Mouse (Mus musculus): ENCODE data around the gene Rock2. TPM values are rescaled to one million over a fixed set of nuclear protein-coding genes. Genes with fewer than 3 reads are reported as not detected.

The Rock2 gene
- polyA plus RNA-seq, 1 experiment from 2014 or later = 15.7 TPM

DNA sequence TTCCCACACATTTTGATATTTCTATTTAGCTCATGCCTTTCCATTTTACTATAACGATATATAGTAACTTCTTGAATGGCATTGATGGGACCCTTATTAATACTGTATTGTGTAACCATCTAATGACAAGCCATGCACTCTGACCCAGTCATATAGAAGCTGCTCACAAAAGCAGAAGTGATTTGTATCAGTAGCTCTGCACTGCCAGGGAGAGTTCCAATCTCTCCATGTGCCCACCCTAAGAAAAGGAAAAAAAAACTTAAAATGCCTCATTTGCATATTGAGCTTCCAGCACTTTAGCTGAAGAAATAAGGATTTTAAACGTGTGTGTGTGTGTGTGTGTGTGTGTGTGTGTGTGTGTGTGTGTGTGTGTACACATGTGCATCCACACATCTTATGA is 97.7 kb downstream of the Rock2 start:
- no peak overlapping the region for H3K9ac ChIP-seq (replicated peaks)
- peaks cover 4% of the 10 kb centered on the region for H3K27me3 ChIP-seq
- H3K9me3 ChIP-seq = no peaks in the 10 kb centered on the region
- WGBS = 85% methylated on average over 2 of the region's 2 CpGs
- ATAC-seq = no peak
- no peak overlapping the region for H3K4me3 ChIP-seq (replicated peaks)
- no peak overlapping the region for H3K4me2 ChIP-seq (replicated peaks)
- no peak overlapping the region for H3K27ac ChIP-seq
- H3K36me3 ChIP-seq = peaks cover 6% of the 10 kb centered on the region; the same call in 1 of the 2 replicates
- H3K4me1 ChIP-seq (replicated peaks) = no peaks in the 10 kb centered on the region

DNA sequence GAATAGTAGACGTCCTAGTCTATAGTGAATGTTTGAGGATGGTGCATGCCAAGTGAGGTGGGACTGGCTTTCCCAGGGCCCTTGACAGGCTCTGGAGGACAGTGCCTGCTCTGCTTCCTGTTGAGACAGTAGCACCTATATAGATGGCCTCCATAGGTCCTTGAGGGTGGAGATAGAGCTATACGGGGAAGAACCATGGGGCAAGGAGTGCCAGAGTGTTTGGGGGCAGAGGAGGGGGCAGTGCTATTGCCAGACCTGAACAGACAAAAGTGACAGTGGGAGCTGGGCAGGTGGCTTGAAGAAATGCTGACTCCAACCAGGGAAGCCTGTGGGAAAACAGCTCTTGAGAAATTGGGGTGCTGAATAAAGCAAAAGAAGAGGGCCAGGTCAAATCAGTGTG is 99.6 kb downstream of the Rock2 start:
- no peak overlapping the region for H3K4me3 ChIP-seq (replicated peaks)
- no peak for ATAC-seq
- no peak overlapping the region for H3K9ac ChIP-seq (replicated peaks)
- no peak overlapping the region for H3K4me2 ChIP-seq (replicated peaks)
- H3K36me3 ChIP-seq = peaks cover 6% of the 10 kb centered on the region; the same call in 1 of the 2 replicates
- no peaks in the 10 kb centered on the region for H3K9me3 ChIP-seq
- peaks cover 4% of the 10 kb centered on the region for H3K4me1 ChIP-seq (replicated peaks)
- WGBS = 95% methylated on average over 2 of the region's 2 CpGs
- no peak overlapping the region for H3K27ac ChIP-seq
- peaks cover 23% of the 10 kb centered on the region for H3K27me3 ChIP-seq

GRCm38 (mm10) chr12:16996281-16996680 is 101.6 kb downstream of the Rock2 start:
- WGBS = 80% methylated on average over 5 of the region's 5 CpGs

GRCm38 (mm10) chr12:16996886-16997462 is 102.3 kb downstream of the Rock2 start:
- Histone ChIP-seq H3K27me3 (peaks cover 46% of the 10 kb centered on the region), H3K27ac (no peak overlapping the region), H3K4me2 (replicated peaks) (no peak overlapping the region), H3K36me3 (0 out of 2 replicates have a peak, but pooled peaks cover 2% of the 10 kb centered on the region), H3K4me3 (replicated peaks) (no peak overlapping the region), H3K9ac (replicated peaks) (no peak overlapping the region), H3K4me1 (replicated peaks) (peaks cover 14% of the 10 kb centered on the region), H3K9me3 (no peaks in the 10 kb centered on the region)
- ATAC-seq = no peak
- 91% methylated on average over 5 of the region's 5 CpGs for WGBS

More at GRCm38 (mm10) chr12:16996281-16996680, 101.6 kb downstream of the Rock2 start:
- Histone ChIP-seq H3K4me2 (replicated peaks) (no peak overlapping the region), H3K4me3 (replicated peaks) (no peak overlapping the region), H3K9me3 (no peaks in the 10 kb centered on the region), H3K9ac (replicated peaks) (no peak overlapping the region), H3K27ac (no peak overlapping the region), H3K4me1 (replicated peaks) (peaks cover 14% of the 10 kb centered on the region), H3K27me3 (peaks cover 42% of the 10 kb centered on the region), H3K36me3 (0 out of 2 replicates have a peak, but pooled peaks cover 2% of the 10 kb centered on the region)
- ATAC-seq = no peak

GRCm38 (mm10) chr12:16999146-16999545 is 104.5 kb downstream of the Rock2 start:
- H3K27me3 ChIP-seq = peaks cover 46% of the 10 kb centered on the region
- ATAC-seq = no peak; the same call in 1 of the 2 replicates
- H3K9ac ChIP-seq (replicated peaks) = no peak overlapping the region
- H3K4me1 ChIP-seq (replicated peaks) = peaks cover 14% of the 10 kb centered on the region
- no peak overlapping the region for H3K27ac ChIP-seq
- peak overlapping the region; percentile 46 for H3K4me3 ChIP-seq (replicated peaks)
- H3K4me2 ChIP-seq (replicated peaks) = peak overlapping the region; percentile 81
- H3K36me3 ChIP-seq = 0 out of 2 replicates have a peak, but pooled peaks cover 2% of the 10 kb centered on the region
- 6% methylated on average over 10 of the region's 10 CpGs for whole genome bisulfite sequencing
- H3K9me3 ChIP-seq = no peaks in the 10 kb centered on the region

DNA sequence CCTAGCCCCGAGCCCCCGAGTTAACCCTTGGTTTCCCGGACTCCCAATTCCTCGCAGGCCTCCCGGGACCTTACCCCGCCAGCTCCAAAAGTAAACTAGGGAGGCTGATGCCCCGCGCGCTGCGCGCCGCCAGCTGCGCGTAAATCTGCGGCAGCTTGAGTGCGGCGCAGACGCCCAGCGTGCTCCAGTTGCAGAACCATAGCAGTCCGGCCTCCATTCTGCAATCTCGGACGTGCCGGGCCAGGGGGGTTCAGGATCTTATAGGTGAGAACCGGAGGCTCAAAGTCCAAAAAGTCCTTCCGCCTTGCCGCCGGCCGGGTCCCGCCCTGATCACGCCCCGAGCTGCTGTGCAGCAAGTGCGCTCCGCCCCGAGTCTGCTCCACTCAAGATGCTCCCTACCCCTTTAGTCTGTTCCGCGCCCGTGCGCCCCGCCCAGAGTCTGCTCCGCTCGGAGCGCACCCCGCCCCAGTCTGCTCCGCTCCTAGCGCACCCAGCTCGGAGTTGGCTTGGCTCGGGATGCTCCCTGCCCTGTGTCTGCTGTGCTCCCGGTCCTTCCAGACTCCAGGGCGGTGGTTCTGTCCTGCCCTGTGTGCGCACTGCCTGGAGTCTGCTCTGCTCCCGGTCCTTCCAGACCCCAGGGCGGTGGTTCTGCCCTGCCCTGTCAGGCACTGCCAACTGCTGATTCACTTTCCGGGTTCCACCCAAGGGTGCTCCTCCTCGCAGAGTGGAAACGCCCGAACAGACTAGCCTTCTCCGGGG is 105.2 kb downstream of the Rock2 start, which contains the start of gene Pqlc3:
Pqlc3 (minus strand) TSS at position 670 of the 759 bp plus-strand sequence.
- H3K4me3 ChIP-seq (replicated peaks) = peak within 1 kb of the TSS; percentile 46
- peak within 1 kb of the TSS; percentile 48 for H3K9ac ChIP-seq (replicated peaks)
- peaks cover 46% of the 10 kb centered on the region for H3K27me3 ChIP-seq
- H3K9me3 ChIP-seq = no peaks in the 10 kb centered on the region
- peak; percentile 82 for ATAC-seq
- no peak within 1 kb of the TSS for H3K27ac ChIP-seq
- WGBS = 1% methylated on average over 57 of the region's 57 CpGs
- H3K4me1 ChIP-seq (replicated peaks) = peaks cover 14% of the 10 kb centered on the region
- peak within 1 kb of the TSS; percentile 81 for H3K4me2 ChIP-seq (replicated peaks)
- 0 out of 2 replicates have a peak, but pooled peaks cover 2% of the 10 kb centered on the region for H3K36me3 ChIP-seq

DNA sequence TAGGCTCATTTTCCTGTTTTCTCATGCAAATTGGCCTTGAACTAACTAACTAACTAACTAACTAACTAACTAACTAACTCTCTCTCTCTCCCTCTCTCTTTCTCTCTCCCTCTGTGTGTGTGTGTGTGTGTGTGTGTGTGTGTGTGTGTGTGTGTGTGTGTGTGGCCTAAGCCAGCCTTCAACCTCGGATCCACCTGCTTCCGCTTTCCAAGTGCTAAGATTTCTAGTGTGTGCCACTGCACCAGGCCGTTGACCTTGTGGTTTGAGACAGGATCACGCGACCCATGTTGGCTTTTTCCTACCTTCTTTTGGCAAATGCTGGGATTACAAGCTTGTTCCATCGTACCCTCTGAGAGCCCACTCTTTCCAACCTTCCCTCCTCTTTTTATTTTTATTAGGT is 105.9 kb downstream of the Rock2 start:
- peaks cover 14% of the 10 kb centered on the region for H3K4me1 ChIP-seq (replicated peaks)
- no peak overlapping the region for H3K4me3 ChIP-seq (replicated peaks)
- WGBS = 47% methylated on average over 6 of the region's 6 CpGs
- no peaks in the 10 kb centered on the region for H3K9me3 ChIP-seq
- H3K27me3 ChIP-seq = peaks cover 46% of the 10 kb centered on the region
- H3K4me2 ChIP-seq (replicated peaks) = no peak overlapping the region
- H3K9ac ChIP-seq (replicated peaks) = no peak overlapping the region
- ATAC-seq = no peak
- no peak overlapping the region for H3K27ac ChIP-seq
- H3K36me3 ChIP-seq = 0 out of 2 replicates have a peak, but pooled peaks cover 2% of the 10 kb centered on the region

DNA sequence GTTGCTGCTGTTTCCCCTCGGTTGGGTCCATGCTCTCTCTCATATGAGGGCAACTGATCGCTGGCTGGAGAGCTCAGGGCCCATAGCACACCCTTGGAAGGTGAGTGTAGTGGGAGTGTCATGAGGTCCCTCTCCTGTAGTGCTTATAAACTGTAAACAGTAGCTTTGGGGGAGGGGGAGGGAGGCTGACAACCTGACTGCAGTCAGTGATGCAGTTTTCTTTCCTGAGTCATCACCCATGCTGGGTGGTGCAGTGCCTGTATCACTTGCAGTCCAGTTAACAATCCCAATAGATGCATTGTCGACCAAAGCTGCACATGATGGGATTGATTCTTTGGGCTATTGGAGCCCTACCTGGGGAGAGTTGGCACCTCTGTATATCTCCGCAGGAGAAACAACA is 106.5 kb downstream of the Rock2 start:
- no peak for ATAC-seq
- 49% methylated on average over 4 of the region's 4 CpGs for WGBS

DNA sequence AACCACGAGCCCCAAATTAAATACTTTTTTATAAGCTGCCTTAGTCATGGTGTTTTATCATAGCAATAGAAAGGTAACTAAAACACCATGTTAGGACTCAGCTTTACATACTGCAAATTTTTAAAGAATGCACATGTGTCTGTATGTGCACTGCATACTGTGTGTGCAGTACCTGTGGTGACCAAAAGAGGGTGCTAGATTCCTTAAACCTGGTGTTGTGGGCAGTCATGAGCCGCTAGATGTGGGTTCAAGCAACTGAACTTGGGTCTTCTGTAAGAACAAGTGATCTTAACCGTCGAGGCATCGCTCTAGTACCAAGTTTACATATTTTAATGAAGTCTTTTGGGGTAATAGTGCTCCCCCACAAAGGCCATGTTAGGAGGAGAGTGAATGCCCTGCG is 114.8 kb downstream of the Rock2 start:
- Histone ChIP-seq H3K4me2 (replicated peaks) (no peak overlapping the region), H3K27ac (no peak overlapping the region), H3K4me3 (replicated peaks) (no peak overlapping the region), H3K9ac (replicated peaks) (no peak overlapping the region), H3K4me1 (replicated peaks) (peaks cover 6% of the 10 kb centered on the region), H3K36me3 (no peaks in the 10 kb centered on the region), H3K27me3 (no peaks in the 10 kb centered on the region), H3K9me3 (no peaks in the 10 kb centered on the region; the same call in 1 of the 2 replicates)
- WGBS = 94% methylated on average over 6 of the region's 6 CpGs
- ATAC-seq = no peak

More for the DNA sequence above, 106.5 kb downstream of the Rock2 start:
- Histone ChIP-seq H3K27me3 (peaks cover 46% of the 10 kb centered on the region), H3K4me1 (replicated peaks) (peaks cover 14% of the 10 kb centered on the region), H3K4me3 (replicated peaks) (no peak overlapping the region), H3K9ac (replicated peaks) (no peak overlapping the region), H3K27ac (no peak overlapping the region), H3K4me2 (replicated peaks) (no peak overlapping the region), H3K36me3 (0 out of 2 replicates have a peak, but pooled peaks cover 2% of the 10 kb centered on the region), H3K9me3 (no peaks in the 10 kb centered on the region)

DNA sequence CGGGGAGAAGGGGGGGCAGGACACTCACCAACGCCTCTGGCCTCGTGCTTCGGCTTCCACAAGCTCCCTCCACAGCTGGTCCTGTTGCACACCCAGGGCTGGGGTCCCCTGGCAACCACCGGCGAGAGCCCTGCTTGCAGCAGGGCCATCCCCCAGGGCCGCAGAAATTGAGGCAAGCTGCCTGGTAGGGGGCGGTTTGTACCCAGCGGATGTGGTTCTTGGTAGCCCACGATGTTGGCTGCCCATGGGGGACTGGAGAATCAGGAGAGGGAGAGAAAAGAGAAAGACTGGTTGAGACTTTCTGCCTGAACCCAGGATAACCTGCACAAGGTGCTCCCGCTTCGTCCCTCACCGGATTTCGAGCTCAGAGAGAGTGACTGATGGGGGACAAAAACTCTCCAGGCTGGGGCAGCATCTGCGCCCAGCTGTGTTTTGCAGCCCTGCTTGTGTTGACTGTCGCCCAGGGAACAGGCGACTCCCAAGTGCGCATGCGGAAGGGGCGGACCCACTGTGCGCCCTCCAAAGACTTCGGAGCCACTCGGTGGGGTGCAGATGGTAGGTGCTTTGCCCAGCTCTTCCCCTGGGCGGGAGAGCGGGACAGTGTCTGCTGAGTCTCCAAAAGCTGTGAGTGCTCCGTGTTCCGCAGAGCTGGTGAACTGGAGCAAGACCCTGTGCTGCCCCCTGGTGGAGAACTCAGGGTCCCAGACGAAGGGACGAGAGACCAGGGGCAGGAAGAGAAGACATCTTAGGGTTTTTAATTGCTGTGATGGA is 116.6 kb downstream of the Rock2 start, which contains the start of gene 2410004P03Rik:
2410004P03Rik (minus strand) TSS at position 628 of the 771 bp plus-strand sequence.
- Histone ChIP-seq H3K9me3 (no peaks in the 10 kb centered on the region; the same call in 1 of the 2 replicates), H3K36me3 (no peaks in the 10 kb centered on the region), H3K4me2 (replicated peaks) (peak within 1 kb of the TSS; percentile 55), H3K27me3 (no peaks in the 10 kb centered on the region), H3K9ac (replicated peaks) (peak within 1 kb of the TSS; percentile 28; the same call in 1 of the 2 replicates), H3K4me1 (replicated peaks) (peaks cover 6% of the 10 kb centered on the region), H3K4me3 (replicated peaks) (peak within 1 kb of the TSS; percentile 39), H3K27ac (no peak within 1 kb of the TSS)
- peak; percentile 73 for ATAC-seq
- 6% methylated on average over 29 of the region's 29 CpGs for WGBS

DNA sequence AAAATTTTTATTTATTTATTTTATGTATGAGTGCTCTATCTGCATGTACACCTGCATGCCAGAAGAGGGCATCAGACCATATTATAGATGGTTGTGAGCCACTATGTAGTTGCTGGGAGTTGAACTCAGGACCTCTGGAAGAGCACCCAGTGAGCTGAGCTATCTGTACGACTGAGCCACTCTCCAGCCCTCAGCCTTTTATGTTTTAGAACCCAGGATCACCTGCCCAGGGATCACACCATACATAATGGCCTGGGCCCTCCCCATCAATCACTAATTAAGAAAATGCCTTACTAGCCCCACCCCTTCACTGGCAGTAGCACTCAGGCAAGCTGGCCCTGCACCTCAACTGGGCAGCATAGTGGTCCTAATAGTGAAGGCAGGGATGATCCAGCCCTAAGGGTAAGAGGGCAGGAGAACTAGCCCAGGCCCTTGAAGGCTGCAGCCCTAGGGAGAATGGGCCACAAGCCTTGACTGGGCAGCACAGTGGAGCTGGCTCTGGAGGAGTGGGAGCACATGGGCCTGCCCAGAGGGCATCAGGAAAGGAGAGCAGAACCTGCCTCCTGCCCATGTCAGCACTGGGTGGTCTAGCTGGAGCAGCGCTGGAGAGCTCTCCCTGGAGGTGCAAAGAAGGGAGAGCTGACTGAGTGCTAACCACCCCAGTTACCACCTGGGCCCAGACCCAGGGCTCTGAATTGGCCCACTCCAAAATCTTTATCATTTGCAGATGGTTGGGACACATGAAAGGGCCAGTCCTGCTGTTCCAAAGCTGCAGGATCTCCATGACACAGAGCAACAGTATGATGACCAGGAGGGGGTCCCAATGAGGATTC is 117.6 kb downstream of the Rock2 start:
- H3K27me3 ChIP-seq = no peaks in the 10 kb centered on the region
- H3K9me3 ChIP-seq = no peaks in the 10 kb centered on the region; the same call in 1 of the 2 replicates
- H3K9ac ChIP-seq (replicated peaks) = no peak overlapping the region
- WGBS = 80% methylated on average over 2 of the region's 2 CpGs
- H3K27ac ChIP-seq = no peak overlapping the region
- peaks cover 6% of the 10 kb centered on the region for H3K4me1 ChIP-seq (replicated peaks)
- H3K4me3 ChIP-seq (replicated peaks) = no peak overlapping the region
- no peaks in the 10 kb centered on the region for H3K36me3 ChIP-seq
- no peak overlapping the region for H3K4me2 ChIP-seq (replicated peaks)
- peak; percentile 53 for ATAC-seq

Measured in midbrain, embryonic 13.5 days (tissue).